In the genomic region with DNA sequence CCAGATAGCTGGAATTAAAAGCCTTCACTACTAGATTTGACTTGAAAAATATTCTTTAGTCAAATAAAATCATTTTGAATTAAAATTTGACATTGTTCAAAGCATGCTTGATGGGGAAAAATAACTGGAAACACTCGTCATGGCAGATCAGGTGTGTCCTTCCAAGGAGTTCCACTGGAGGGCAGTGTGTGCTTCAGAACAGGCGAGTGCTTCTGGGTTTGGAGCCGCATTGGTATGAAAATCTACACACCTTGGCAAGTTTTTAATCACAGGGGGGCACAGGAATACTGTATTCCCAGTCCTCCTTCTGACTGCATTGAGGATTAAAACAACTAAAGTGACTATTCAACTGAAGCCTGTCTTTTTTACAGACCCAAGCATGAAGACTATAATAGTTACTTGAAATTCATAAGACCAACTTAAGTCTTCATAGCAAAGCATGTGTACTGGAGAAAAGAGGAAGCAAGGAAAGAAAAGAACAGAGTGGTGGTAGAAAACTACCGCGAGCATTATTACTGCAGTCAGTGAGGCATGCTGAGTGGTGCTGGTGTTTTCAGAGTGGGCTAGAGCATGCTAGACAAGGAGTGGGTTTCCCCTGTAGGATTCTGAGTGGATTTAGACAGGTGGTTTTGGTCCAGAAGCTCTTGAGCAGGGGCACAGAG, we compare ENCODE assay signal across 8 mouse cellular contexts.
A peak's percentile ranks its signal among the peaks of the same experiment; 100 is the strongest.
DNase-seq lines count a peak whose midpoint lies in the region; ATAC-seq and TF ChIP-seq lines count a peak whose summit lies in the region.

No protein-coding gene starts in this region.

- no peak overlapping the region for H3K4me2 ChIP-seq in forebrain, postnatal 0 days (ENCODE audit: low read depth)
- H3K4me2 ChIP-seq in midbrain, embryonic 15.5 days: no peak overlapping the region

- no peaks in the 10 kb centered on the region for H3K4me1 ChIP-seq in testis, adult 2 months (ENCODE audit: control insufficient read depth, insufficient read depth, low read length)
- H3K4me1 ChIP-seq in forebrain, postnatal 0 days (ENCODE audit: insufficient read depth): no peaks in the 10 kb centered on the region
- no peaks in the 10 kb centered on the region for H3K4me1 ChIP-seq in midbrain, embryonic 15.5 days

- ATAC-seq in forebrain, postnatal 0 days: peak; percentile 80
- ATAC-seq in midbrain, embryonic 15.5 days (replicated peaks): peak; percentile 86

- no peak overlapping the region for H3K27ac ChIP-seq in testis, adult 2 months (ENCODE audit: control insufficient read depth, insufficient read depth, low read depth, low read length)
- H3K27ac ChIP-seq in forebrain, postnatal 0 days (ENCODE audit: low read depth, low read length): no peak overlapping the region
- no peak overlapping the region for H3K27ac ChIP-seq in midbrain, embryonic 15.5 days

- intact Hi-C loops in left cerebral cortex, postnatal 25 days (cut with DNase I): loop anchor here (1.0 to 5.0 kb wide), 4 partner anchors 480 to 795 kb away; partner anchors contain the start of gene Ell2

- H3K9ac ChIP-seq in forebrain, postnatal 0 days: no peak overlapping the region
- H3K9ac ChIP-seq in midbrain, embryonic 15.5 days: no peak overlapping the region

- no peak for TF ChIP-seq POLR2A in testis, adult 2 months (IDR thresholded peaks at IDR 0.05; ENCODE audit: control insufficient read depth, low read depth, low read length)

- H3K27me3 ChIP-seq in testis, adult 2 months (ENCODE audit: control insufficient read depth, insufficient read depth, low read length): no peaks in the 10 kb centered on the region
- H3K27me3 ChIP-seq in forebrain, postnatal 0 days (ENCODE audit: insufficient read depth, low read length): no peaks in the 10 kb centered on the region
- H3K27me3 ChIP-seq in midbrain, embryonic 15.5 days (replicated peaks): no peaks in the 10 kb centered on the region

- no peak overlapping the region for H3K4me3 ChIP-seq in testis, adult 2 months (ENCODE audit: control insufficient read depth, low read depth, low read length)
- no peak overlapping the region for H3K4me3 ChIP-seq in forebrain, postnatal 0 days (ENCODE audit: low read depth, low read length)
- H3K4me3 ChIP-seq in midbrain, embryonic 15.5 days: no peak overlapping the region

- no peaks in the 10 kb centered on the region for H3K9me3 ChIP-seq in forebrain, postnatal 0 days (ENCODE audit: low read length)
- no peaks in the 10 kb centered on the region for H3K9me3 ChIP-seq in midbrain, embryonic 15.5 days

- H3K36me3 ChIP-seq in testis, adult 2 months (ENCODE audit: control insufficient read depth, insufficient read depth, low read length): no peaks in the 10 kb centered on the region
- H3K36me3 ChIP-seq in forebrain, postnatal 0 days (ENCODE audit: insufficient read depth): no peaks in the 10 kb centered on the region
- H3K36me3 ChIP-seq in midbrain, embryonic 15.5 days (replicated peaks): no peaks in the 10 kb centered on the region

- DNase-seq in testis, postnatal 14 days (ENCODE audit: low spot score): no peak
- peak; percentile 5 for DNase-seq in cerebellum, adult 11-12 months
- DNase-seq in forebrain, postnatal 0 days: peak; percentile 81
- peak; percentile 32 for DNase-seq in kidney, adult 11 months
- peak; percentile 73 to 77 for DNase-seq in left cerebral cortex, postnatal 25 days (ENCODE audit: low spot score in 2 of 2)
- DNase-seq in spleen, postnatal 10 days (ENCODE audit: low spot score in 2 of 2): peak; percentile 13 to 63

- peak; percentile 58; the same call in 1 of the 2 replicates for TF ChIP-seq CTCF in testis, adult 2 months (IDR thresholded peaks at IDR 0.05; ENCODE audit: control insufficient read depth, insufficient read depth, insufficient replicate concordance, low read depth, low read length)
- TF ChIP-seq CTCF in forebrain, postnatal 0 days (IDR thresholded peaks at IDR 0.05; ENCODE audit: low read depth): peak; percentile 91

- 23% methylated on average over 5 of the region's 5 CpGs for WGBS in forebrain, postnatal 0 days
- WGBS in midbrain, embryonic 15.5 days: 28% methylated on average over 5 of the region's 5 CpGs
